Mouse (Mus musculus) stomach, adult 2 months (tissue): ENCODE results near the gene Khdc3. TPM values are rescaled to one million over a fixed set of nuclear protein-coding genes. Genes with fewer than 3 reads are reported as not detected.

Experiments used
- polyA plus RNA-seq: library from polyadenylated mRNA; depleted of rRNA; stranded (reverse); fragments of >200 nt; gene quantifications from 2 replicates; pipeline ENCODE4 v1.2.3, GENCODE M21; 2012; rRNA removed

Gene Khdc3
- 0.70 and 2.7 TPM in 2 replicates for polyA plus RNA-seq

DNA sequence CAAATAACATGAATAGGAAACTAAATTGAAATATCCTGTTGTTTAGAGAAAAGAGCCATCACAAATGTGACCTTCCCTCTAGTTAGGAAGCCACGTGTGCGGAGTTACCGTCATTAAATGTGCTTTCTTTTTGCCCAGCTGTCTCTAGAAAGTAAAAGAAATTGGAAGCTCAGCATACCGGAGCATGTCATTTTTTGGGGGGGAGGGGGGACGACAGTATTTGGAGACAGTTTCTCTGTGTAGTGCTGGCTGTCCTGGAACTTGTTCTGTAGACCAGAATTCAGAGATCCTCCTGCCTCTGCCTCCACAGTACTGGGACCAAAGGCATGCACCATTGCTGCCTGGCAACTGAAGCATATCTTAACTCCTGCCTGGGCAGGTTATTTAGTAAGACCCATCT lies at the start of gene Khdc3:
Gene Khdc3 (plus strand): TSS at position 301 of the 400 bp plus-strand sequence.

DNA sequence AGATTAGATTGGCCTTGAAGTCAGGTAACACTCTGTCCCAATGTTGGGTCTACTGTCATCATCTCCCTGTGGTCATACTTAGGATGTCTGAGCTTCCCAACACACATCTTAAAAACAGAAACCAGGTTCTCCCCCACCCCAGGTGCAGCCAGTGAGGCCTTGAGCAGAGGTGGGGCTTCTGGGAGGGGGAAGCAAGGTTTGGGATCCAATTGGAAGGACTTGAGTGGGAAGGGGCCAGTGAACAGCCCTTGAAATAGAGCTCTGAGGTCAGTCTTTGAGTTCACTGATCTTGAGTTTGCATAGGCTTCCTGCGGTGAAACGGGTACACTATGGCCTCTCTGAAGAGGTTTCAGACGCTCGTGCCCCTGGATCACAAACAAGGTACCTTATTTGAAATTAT lies 545 bp downstream of the Khdc3 start, which contains the start of gene Gm20509:
Gene Gm20509 (plus strand): TSS at position 290 of the 400 bp plus-strand sequence.

DNA sequence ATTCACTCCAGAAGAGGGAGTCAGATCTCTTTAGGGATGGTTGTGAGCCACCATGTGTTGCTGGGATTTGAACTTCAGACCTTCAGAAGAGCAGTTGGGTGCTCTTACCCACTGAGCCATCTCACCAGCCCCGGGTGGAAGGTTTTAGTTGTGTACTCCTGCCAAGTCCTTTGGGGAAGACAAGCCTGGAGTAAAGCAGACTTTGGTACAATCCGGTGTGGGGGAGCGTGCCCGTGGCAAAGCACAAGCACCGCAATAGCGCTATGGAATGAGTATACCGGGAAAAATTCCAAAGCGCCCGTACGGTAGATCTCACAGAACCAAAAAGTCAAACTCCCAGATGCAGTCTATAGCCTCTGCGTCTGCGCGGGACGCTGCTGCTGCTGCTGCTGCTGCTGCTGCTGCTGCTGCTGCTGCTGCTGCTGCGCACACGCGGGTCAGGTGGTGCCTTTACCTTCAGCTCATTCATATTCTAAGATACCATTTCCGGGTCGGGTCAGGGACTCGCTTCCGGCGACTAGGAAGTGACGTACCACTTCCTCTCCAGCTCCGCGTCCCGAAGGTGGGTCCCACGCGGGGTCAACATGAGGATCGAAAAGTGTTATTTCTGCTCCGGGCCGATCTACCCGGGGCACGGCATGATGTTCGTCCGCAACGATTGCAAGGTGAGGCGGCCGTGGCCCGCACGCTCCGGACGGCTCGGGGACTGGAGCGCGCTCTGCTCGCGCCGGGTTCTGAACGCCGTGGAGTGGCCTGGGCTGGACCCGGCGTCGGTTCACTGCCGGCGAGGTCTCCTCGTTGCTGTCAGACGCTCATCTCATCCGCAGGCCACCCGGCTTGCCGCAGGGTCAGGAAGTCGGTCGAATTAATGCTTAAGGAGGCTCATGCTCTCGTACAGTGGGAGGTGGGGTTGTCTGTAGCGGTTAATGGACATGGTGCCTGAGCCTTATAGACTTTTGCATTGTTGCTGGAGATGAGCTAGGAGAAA lies 11.6 kb downstream of the Khdc3 start, which contains the start of gene Rsl24d1:
Gene Rsl24d1 (plus strand): TSS at position 508 of the 988 bp plus-strand sequence.

Other genes starting within 250 kb of the Khdc3 start
- 0.09 and 0.11 TPM in 2 replicates for gene Pygo1, start 176.2 kb upstream of the Khdc3 start, polyA plus RNA-seq
- gene Dyx1c1, start 143.1 kb upstream of the Khdc3 start, polyA plus RNA-seq: 0.08 TPM in 1 of 2 replicates, not detected in the other
- 0.02 TPM in 1 of 2 replicates, not detected in the other for gene Gm44503, start 143.0 kb upstream of the Khdc3 start, polyA plus RNA-seq
- gene Ccpg1os, start 116.5 kb upstream of the Khdc3 start, polyA plus RNA-seq: 3.1 and 3.8 TPM in 2 replicates
- 2.0 and 3.0 TPM in 2 replicates for gene Ccpg1, start 116.4 kb upstream of the Khdc3 start, polyA plus RNA-seq
- gene Pigb, start 61.5 kb upstream of the Khdc3 start, polyA plus RNA-seq: 2.3 and 3.5 TPM in 2 replicates
- 11.3 and 14.0 TPM in 2 replicates for gene Rab27a, start 57.0 kb upstream of the Khdc3 start, polyA plus RNA-seq
- not detected in 2 replicates for gene Gm20509, start 634 bp downstream of the Khdc3 start, polyA plus RNA-seq
- 2.0 and 3.3 TPM in 2 replicates for gene Rsl24d1, start 11.6 kb downstream of the Khdc3 start, polyA plus RNA-seq